Mouse (Mus musculus) left cerebral cortex, postnatal 36 days (tissue): ENCODE measurements around the gene 4930563M21Rik. TPM values are rescaled to one million over a fixed set of nuclear protein-coding genes. Genes with fewer than 3 reads are reported as not detected.
"Not testable (repeated sequence)": the region's sequence is repeated elsewhere in the genome, so short reads cannot be mapped to it uniquely, and the experiment has no call there.

Source experiments
- DNase-seq, 2 experiments: peaks; one replicate each; pipeline ENCODE4 v3.0.0; 2021 to 2022; ENCODE audit warnings: low spot score in 2 of 2, mixed read lengths in 1 of 2
- intact Hi-C: fragments of 180-260 bp; cut with DNase I; formaldehyde crosslinking; loops from one replicate; pipeline ENCODE4 v1.15.1; 2025
- total RNA-seq, 2 experiments: library from RNA; stranded (reverse); gene quantifications; 2 replicates each; pipeline ENCODE4 v1.2.3; 2021

The 4930563M21Rik gene
- not detected for total RNA-seq

GRCm38 (mm10) chr9:56010450-56010849, at the start of gene 4930563M21Rik:
4930563M21Rik (minus strand) TSS chr9:56010550.
- intact Hi-C loops = no loop called here
- DNase-seq = no peak

DNA sequence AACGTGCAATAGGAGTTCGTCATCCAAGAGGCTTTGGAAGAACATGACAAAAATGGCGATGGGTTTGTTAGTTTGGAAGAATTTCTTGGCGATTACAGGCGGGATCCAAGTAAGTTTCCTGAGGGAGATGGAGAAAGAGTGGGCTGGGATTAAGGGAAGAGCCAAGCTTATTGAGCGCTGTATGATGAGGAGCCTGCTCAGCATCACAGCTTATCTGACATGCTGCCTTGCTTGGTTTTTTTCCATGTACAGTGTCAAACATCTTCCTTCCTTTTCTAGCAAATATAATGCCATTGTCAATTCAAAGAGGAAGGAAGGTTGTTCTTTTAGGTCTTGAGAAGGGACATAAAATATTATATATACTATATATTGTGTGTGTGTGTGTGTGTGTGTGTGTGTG, 45.8 kb upstream of the 4930563M21Rik start:
- intact Hi-C loops = no loop called here
- no peak for DNase-seq

GRCm38 (mm10) chr9:56053796-56054195, 43.4 kb upstream of the 4930563M21Rik start:
- no peak for DNase-seq
- intact Hi-C loops = no loop called here

DNA sequence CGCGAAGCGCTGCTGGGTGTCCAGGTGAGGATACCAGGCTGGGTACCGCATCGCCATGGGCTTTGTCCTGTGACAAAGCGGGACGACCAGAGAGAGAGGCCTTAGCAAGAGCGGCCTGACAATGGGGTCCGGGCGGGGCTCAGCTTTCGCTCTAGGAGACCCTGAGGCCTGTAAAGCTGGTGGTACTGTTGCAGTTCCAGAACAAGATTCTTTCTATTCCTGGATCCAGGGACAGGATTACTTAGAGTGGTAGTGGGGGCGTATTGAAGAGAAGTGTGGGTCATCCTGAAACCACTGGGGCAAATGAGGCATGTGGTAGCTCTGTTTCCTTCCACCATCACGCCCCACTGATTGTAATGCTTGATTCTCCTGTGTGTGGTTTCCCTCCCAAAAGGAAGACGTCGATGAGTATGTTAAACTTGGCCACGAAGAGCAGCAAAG, 31.9 kb upstream of the 4930563M21Rik start:
- intact Hi-C loops = loop anchor here (10.0 kb wide), 1 partner anchor 107 kb away; the partner anchor contains the start of gene Scaper
- DNase-seq = no peak

- DNase-seq = peak; percentile 93 to 94
- intact Hi-C loops = loop anchor here (10.0 kb wide), 1 partner anchor 107 kb away; the partner anchor contains the start of gene Scaper
Observed at GRCm38 (mm10) chr9:56041372-56042180, 31.2 kb upstream of the 4930563M21Rik start, which contains the start of gene Rcn2. Rcn2 (plus strand) TSS chr9:56041845.

DNA sequence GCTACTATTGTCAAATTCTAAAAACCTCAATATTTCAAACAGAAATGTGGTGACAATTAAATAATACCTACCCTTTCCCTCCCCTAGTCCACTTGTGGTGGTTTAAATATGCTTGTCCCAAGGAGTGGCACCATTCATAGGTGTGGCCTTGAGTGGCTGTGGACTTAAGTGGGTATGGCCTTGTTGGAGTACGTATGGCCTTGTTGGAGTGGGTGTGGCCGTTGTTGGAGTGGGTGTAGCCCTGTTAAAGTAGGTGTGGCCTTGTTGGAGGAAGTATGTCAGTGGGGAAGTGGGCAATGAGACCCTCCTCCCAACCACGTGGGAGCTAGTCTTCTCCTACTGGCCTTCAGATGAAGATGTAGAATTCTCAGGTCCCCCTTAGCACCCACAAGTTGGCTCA, 21.9 kb upstream of the 4930563M21Rik start:
- no peak for DNase-seq
- intact Hi-C loops = no loop called here

DNA sequence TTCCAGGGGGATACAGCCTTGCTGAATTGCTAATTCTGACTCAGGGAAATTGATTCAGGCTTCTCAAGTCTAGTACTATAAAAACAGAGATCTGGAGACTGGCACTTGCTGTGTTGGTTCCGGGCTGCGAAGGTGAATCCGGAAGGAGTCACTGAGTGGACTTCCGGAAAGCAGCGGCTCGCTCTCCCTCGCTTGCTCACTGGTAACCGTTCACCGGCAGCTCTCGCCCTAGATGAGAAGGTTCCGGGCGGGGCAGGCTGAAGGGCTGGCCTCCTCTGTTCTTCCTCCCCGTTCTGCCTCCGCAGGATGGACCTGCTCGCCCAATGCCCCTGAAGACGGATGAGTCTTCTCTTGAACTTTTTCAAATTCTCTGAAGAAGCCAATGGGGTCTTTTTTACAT, 16.9 kb upstream of the 4930563M21Rik start:
- DNase-seq = no peak
- intact Hi-C loops = no loop called here

GRCm38 (mm10) chr9:56024772-56025171, 14.4 kb upstream of the 4930563M21Rik start:
- intact Hi-C loops = no loop called here
- no peak for DNase-seq

- intact Hi-C loops, DNase-seq: not testable (repeated sequence)
Observed at GRCm38 (mm10) chr9:56004679-56005078, 5.7 kb downstream of the 4930563M21Rik start.

DNA sequence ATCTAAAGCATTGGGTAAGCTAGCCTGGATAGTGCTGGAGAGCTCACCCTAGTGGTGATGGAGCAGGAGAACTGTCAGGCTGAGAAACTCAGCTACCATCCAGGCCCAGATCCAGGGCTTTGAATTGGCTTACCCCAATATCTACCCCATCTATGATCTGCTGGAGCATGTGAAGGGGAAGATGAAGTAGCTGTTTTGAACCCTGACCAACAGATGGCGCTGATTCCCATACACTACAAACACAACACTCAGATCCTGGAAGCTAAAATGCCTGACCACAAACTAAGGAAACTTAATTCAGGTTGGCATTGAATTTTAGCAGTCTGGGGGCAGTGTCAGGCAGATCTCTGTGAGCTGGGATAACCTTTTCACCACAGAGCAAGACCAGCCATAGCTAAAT, 63.5 kb downstream of the 4930563M21Rik start:
- DNase-seq = peak in 1 of 2 experiments; percentile 14
- intact Hi-C loops = no loop called here

GRCm38 (mm10) chr9:55941356-55941755, 69.0 kb downstream of the 4930563M21Rik start:
- intact Hi-C loops = no loop called here
- DNase-seq = no peak

GRCm38 (mm10) chr9:55938618-55938985, 71.7 kb downstream of the 4930563M21Rik start:
- intact Hi-C loops = loop anchor here (10.0 kb wide), 1 partner anchor 106 kb away; the partner anchor contains the start of gene Rcn2
- no peak for DNase-seq

DNA sequence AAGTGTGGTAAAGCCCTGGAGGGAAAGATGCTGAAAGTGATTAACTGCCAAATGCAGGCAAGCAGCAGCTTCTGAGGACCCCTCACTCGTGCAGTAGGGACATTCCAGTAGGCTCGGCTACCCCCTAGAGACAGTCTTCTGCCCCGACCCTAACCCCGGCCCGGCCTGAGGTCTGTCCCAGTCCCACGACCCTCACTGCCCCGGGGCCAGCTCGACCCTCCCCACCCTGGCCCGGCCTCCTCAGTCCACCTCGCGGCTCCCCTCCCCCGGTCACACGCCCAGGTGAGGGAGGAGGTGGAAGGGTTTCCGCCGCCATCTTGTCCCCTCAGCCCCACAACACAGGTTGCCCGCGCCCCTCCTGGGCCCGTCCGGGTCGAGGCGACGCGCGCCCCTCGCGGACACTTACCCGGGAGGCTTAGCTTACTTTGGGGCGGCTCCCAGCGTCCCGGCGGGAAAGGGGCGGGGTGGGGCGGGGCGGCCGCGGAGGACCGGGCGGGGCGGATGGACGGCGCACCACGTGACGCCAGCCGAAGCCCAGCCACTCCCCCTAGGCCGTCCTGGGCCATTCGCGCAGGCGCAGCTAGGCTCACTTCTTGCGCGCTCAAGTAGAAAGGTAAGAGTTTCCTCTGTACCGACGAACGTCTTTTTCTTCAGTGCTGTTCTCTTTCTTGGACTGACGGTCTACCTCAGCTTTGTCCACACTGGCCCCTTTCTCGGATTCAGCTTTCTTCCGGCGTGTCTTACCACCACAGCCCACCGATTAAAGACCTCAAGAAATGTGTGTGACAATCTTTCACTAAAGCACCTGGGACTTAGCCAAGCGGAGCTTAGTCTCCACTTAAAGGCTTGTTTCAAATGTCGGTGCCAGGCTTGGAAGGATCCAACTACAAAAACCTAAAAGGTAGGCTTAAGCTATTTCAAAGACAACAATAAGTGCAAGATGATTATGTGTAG, 72.4 kb downstream of the 4930563M21Rik start, which contains the start of gene Scaper:
TSS of gene Scaper (minus strand) at position 456 of the 954 bp plus-strand sequence.
- intact Hi-C loops = loop anchor here (10.0 kb wide), 1 partner anchor 107 kb away; the partner anchor contains the start of gene Rcn2

GRCm38 (mm10) chr9:55937224-55937663, 73.1 kb downstream of the 4930563M21Rik start:
- peak; percentile 13 to 17 for DNase-seq

More for the DNA sequence above, 72.4 kb downstream of the 4930563M21Rik start, which contains the start of gene Scaper:
- DNase-seq = peak; percentile 82 to 86

DNA sequence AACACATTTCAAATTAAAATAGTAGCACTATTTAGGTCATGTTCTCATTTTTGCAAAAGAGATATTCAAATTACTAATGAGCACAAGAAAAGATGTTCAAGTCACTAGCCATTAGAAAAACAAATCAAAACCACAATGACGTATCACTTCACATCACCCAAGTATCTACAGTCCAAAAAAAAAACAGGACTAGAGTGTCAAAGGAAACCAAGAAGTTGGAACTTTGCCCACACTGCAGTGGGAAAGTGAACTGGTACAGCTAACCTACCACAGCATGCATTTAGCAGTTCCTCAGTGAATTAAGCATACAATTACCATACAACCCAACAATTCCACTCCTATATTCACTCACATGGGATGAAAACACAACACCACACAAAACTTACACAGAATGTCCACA, 77.9 kb downstream of the 4930563M21Rik start:
- no peak for DNase-seq
- intact Hi-C loops = loop anchor here (10.0 kb wide), 1 partner anchor 112 kb away; the partner anchor contains the start of gene Rcn2

More at GRCm38 (mm10) chr9:55937224-55937663, 73.1 kb downstream of the 4930563M21Rik start:
- intact Hi-C loops = loop anchor here (10.0 kb wide), 1 partner anchor 108 kb away; the partner anchor contains the start of gene Rcn2

DNA sequence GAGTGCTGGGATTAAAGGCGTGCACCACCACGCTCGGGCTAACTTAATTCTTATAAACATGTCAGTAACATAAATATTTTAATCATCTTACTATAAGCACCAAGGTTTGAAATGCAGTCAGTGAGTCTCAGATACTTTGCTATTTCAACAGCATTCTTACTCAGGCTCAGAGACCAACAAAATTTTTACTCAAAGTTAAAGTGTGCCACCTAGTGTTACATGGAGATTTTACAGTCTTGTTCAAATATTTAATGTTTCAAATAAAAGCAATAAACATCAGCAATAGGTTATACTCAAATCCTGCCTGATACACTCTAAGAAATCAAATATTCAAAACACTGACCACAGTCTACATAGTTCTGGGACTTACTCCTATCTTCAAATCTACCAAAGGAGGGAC, 91.8 kb downstream of the 4930563M21Rik start:
- intact Hi-C loops = loop anchor here (5.0 kb wide), 1 partner anchor 491 kb away; no protein-coding TSS in a partner anchor
- no peak for DNase-seq

DNA sequence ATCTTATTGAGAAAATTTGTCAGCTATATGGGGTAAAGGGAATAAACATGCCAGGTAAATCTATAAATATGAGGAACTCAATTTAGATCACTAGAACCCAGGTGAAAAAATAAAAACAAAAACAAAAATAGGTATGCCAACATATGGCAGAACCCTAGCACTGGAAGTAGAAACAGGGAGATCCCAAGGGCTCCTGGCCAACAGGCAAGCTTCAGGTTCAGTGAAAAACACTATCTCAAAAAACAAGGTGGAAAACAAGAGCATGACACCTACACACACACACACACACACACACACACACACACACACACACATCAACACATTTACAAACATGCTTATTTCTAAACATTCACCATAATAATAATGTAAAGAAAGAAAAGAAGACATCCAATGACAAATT, 93.6 kb downstream of the 4930563M21Rik start:
- intact Hi-C loops = loop anchor here (5.0 kb wide), 1 partner anchor 489 kb away; no protein-coding TSS in a partner anchor
- no peak for DNase-seq
